Mouse (Mus musculus): ENCODE data around the gene Mlxipl. TPM values are rescaled to one million over a fixed set of nuclear protein-coding genes. Genes with fewer than 3 reads are reported as not detected.

Mlxipl gene
- polyA plus RNA-seq, 1 experiment from 2014 or later: 3.8 TPM

DNA sequence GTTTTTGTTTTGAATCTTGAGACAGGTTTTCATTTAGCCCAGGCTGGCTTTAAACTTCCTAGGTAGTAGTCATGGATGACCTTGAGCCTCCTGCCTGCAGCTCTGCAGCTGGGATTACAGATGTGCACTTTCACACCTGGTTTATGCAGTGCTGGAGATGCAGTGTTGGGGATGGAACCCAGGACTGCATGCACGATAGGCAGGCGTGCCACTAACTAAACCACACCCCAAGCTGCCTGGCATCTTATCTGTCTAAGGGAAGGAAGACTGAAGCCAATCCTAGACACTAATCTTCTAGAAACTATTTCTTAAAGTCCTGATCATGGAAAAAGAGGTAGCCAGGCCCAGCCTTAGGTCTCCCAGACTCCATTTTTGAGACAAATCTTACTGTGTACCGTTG, 19.2 kb upstream of the Mlxipl start:
- Histone ChIP-seq H3K27ac (replicated peaks) (no peak overlapping the region), H3K27me3 (replicated peaks; ENCODE audit: low read depth, poor library complexity, severe bottlenecking) (no peaks in the 10 kb centered on the region), H3K4me3 (no peak overlapping the region), H3K36me3 (replicated peaks) (peaks cover 72% of the 10 kb centered on the region), H3K9me3 (peaks cover 8% of the 10 kb centered on the region; the same call in 1 of the 2 replicates), H3K4me1 (peaks cover 27% of the 10 kb centered on the region)
- WGBS: 90% methylated on average over 3 of the region's 3 CpGs
- DNase-seq (ENCODE audit: low spot score): no peak

DNA sequence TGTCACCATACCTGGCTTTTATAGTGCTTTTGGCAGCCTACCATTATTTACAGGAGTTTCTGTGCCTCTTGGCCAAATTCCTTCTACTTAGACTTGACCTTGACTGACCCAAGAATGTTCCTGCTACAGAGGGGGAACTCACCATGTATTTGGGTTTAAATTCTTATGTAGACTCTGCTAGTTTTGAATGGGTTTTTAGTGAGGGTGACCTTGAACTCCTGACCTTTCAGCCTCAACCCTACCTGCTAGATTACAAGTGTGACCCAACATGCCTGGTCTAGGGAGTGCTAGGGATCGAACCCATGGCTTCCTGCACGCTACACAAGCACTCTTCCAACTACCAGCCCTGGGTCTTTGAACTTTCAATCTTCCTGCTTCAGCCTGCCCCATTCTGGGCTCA, 17.6 kb upstream of the Mlxipl start:
- peaks cover 8% of the 10 kb centered on the region; the same call in 1 of the 2 replicates for H3K9me3 ChIP-seq
- peaks cover 32% of the 10 kb centered on the region for H3K4me1 ChIP-seq
- H3K27me3 ChIP-seq (replicated peaks; ENCODE audit: low read depth, poor library complexity, severe bottlenecking): no peaks in the 10 kb centered on the region
- peaks cover 67% of the 10 kb centered on the region for H3K36me3 ChIP-seq (replicated peaks)
- no peak overlapping the region for H3K4me3 ChIP-seq
- DNase-seq (ENCODE audit: low spot score): no peak
- 92% methylated on average over 2 of the region's 2 CpGs for WGBS
- no peak overlapping the region for H3K27ac ChIP-seq (replicated peaks)

DNA sequence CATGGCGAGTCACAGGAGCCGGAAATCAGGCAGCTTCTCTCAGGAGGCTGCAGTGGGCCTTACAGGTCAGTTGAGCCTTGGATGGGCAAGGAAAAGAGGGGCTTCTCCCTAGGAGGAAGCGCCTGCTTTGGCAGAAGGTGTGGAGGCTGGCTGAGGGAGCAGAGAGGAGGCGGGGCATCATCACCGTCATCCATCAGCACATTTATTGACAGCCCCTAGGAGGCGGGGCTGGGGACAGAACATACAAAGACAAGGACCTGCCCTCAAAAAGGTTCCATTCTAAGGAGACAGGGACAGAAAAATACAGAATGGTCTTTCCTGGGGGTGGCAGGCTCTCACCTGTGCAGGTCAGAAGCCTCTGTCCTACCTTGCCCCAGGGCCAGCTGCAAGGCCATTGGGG, 17.0 kb upstream of the Mlxipl start:
- no peak overlapping the region for H3K27ac ChIP-seq (replicated peaks)
- WGBS: 59% methylated on average over 6 of the region's 6 CpGs
- H3K36me3 ChIP-seq (replicated peaks): peaks cover 60% of the 10 kb centered on the region

DNA sequence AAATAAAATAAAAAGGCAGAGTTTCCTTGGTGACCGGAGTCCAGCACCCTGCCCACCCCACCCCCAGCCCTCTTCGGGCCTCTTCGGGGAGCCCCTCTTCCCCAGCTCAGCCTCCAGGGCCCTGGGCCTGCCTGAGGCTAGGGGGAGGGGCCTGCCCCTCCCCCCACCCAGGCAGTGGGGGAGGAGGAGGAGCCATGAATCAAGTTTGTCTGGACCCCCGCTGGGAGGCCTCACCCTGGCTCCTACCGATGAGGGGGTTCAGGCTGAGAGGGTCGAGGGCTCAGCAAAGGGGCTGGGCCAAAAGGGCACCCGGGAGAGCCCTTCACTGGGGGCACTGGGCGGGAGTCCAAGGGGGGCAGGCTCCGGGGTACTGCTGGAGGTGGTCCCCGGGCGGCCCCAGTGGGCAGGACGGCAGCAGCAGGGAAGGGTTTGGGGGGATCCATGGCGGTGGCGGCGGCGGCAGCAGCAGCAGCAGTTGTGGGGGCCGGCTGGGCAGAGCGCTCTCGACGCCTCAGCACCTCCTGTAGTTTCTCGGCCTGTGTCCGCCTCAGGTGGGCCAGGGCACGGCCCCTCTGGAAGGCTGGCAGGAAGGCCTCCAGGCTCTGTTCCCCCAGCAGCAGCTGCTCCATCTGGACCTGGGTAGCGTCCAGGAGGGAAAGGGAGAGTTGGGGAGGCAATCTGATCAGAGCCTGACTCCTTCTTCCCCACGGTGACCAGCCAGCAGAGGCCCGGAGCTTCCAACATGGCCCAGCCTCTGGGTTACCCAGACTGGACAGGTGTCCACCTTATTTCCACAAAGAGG, 16.1 kb upstream of the Mlxipl start:
- H3K27me3 ChIP-seq (replicated peaks; ENCODE audit: low read depth, poor library complexity, severe bottlenecking): no peaks in the 10 kb centered on the region
- peak; percentile 21 for DNase-seq (ENCODE audit: low spot score)
- peaks cover 40% of the 10 kb centered on the region for H3K4me1 ChIP-seq
- peaks cover under 1% of the 10 kb centered on the region; the same call in 1 of the 2 replicates for H3K9me3 ChIP-seq
- H3K36me3 ChIP-seq (replicated peaks): peaks cover 52% of the 10 kb centered on the region
- H3K27ac ChIP-seq (replicated peaks): peak overlapping the region; percentile 72
- 22% methylated on average over 26 of the region's 26 CpGs for WGBS
- peak overlapping the region; percentile 34 for H3K4me3 ChIP-seq

More for the DNA sequence above, 17.0 kb upstream of the Mlxipl start:
- peaks cover 8% of the 10 kb centered on the region; the same call in 1 of the 2 replicates for H3K9me3 ChIP-seq
- peak overlapping the region; percentile 34; the same call in 1 of the 2 replicates for H3K4me3 ChIP-seq
- H3K4me1 ChIP-seq: peaks cover 36% of the 10 kb centered on the region
- no peaks in the 10 kb centered on the region for H3K27me3 ChIP-seq (replicated peaks; ENCODE audit: low read depth, poor library complexity, severe bottlenecking)
- DNase-seq (ENCODE audit: low spot score): no peak

DNA sequence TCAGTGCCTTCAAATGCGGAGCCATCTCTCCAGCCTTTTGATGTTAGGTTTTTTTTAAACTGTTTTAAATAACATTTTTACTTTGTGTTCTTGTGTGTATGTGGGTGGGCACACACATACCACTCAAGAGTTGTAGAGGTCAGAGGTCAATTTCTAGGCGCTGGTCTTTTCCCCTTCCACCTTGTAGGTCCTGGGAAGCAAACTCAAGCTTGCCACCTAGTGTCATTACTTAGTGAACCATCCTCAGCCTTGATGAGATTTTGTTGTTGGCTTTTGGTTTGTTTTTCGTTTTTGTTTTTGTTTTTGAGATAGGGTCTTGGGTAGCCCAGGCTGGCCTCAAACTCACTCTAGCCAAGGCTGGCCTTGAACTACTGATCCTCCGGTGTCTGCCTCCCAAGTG, 14.0 kb upstream of the Mlxipl start:
- no peak overlapping the region for H3K4me3 ChIP-seq
- peaks cover 9% of the 10 kb centered on the region; the same call in 1 of the 2 replicates for H3K27me3 ChIP-seq (replicated peaks; ENCODE audit: low read depth, poor library complexity, severe bottlenecking)
- no peaks in the 10 kb centered on the region for H3K9me3 ChIP-seq
- WGBS: 67% methylated on average over 4 of the region's 4 CpGs
- H3K4me1 ChIP-seq: peaks cover 42% of the 10 kb centered on the region
- H3K27ac ChIP-seq (replicated peaks): no peak overlapping the region
- H3K36me3 ChIP-seq (replicated peaks): peaks cover 49% of the 10 kb centered on the region
- no peak for DNase-seq (ENCODE audit: low spot score)

DNA sequence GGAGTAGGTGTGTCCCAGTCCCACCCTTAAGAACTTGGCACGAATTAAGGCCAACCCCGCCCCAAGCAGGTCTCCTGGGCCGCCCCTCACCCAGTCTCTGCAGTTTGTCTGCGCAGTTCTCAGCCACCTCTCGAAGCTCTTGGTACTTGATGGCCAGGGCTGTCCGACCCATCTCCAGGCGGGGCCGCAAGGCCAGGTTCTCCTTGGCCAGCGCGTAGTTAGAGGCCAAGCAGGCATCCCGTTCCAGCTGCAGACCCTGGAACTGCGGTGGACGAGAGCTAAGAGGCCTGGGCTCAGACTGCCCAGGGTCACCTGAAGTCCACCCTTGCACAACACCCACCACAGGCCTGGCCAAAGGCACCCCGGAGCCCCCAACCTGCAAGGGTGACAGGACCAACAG, 13.3 kb upstream of the Mlxipl start:
- Histone ChIP-seq H3K9me3 (no peaks in the 10 kb centered on the region), H3K27ac (replicated peaks) (peak overlapping the region; percentile 97), H3K4me3 (peak overlapping the region; percentile 92), H3K4me1 (peaks cover 42% of the 10 kb centered on the region), H3K36me3 (replicated peaks) (peaks cover 47% of the 10 kb centered on the region), H3K27me3 (replicated peaks; ENCODE audit: low read depth, poor library complexity, severe bottlenecking) (peaks cover 9% of the 10 kb centered on the region; the same call in 1 of the 2 replicates)
- DNase-seq (ENCODE audit: low spot score): no peak
- WGBS: 88% methylated on average over 14 of the region's 14 CpGs

DNA sequence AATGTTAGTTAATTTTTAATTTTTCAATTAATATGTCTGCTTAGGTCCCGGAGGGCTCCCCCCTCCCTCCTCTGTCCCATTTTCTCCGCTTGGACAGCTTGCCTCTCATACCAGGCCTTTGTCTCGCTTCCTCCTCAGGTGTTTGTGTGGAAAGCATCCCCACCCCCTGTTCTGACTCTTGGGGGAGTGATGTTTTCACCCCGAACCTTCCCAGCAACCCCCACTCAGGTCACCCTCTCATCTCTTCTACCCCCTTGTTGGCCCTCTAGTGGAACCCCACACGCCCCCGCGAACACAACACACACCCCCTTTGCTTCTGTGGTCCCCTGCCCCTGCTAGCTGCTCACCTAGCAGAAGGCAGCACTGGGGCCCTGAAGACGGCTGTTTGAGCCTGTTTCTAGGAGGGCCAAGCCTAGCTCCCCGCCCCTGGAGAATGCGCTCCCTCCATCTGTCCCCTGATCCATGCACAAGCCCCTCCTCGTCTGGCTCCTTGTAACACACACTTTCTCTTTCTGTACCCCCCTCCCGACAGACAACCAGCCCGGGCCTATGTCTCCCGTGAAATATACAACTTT, 12.7 kb upstream of the Mlxipl start:
- H3K27ac ChIP-seq (replicated peaks): peak overlapping the region; percentile 97
- peak; percentile 65 for DNase-seq (ENCODE audit: low spot score)
- WGBS: 28% methylated on average over 14 of the region's 14 CpGs

DNA sequence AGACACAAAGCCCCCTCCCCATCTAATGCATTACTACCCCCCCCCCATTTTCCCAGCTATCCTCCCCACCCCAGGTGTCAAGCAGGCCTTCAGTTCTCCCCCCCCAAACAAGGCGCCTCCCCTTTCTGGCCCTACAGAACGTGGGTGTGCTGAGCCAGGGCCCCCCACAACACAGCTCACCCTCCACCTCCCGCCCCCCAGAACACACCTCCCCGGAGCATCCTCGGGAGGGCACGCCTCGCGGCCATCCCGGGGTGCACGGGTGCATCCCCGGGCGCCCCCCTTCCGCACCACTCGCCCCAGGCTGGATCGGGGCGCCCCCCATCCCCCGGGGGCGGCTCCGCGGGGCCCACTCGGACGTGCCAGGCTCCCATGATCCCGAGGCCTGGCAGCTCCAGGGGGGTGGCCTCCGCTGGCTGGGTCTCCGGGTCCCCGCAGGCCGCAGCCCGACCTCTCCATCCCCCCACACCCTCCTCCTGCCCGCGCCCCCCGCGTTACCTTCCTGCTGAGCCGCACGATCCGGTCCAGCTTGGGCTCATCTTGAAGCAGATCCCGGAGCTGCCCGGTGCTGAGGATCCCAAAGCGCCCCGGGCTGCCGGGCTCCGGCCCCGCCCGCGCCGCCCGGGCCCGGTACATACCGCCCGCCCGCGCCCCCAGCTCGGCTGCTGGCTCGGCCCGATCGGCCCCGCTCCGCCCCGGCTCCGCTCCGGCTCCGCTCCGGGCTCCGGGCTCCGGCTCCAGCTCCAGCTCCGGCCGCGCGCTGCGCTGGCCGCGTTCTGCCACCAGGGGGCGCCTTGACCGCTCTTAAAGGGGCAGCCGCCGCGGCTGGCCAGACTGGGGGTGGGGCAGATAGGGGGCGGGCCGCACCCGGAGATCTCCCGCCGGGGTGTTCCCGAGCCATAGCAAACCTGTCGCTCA, 11.9 kb upstream of the Mlxipl start, which contains the start of gene Vps37d:
Gene Vps37d, minus strand, starts transcription at position 703 of the 918 bp plus-strand sequence.
- H3K4me1 ChIP-seq: peaks cover 39% of the 10 kb centered on the region
- peak within 1 kb of the TSS; percentile 92 for H3K4me3 ChIP-seq
- 2% methylated on average over 82 of the region's 83 CpGs for WGBS
- peak; percentile 95 for DNase-seq (ENCODE audit: low spot score)
- H3K27me3 ChIP-seq (replicated peaks; ENCODE audit: low read depth, poor library complexity, severe bottlenecking): peaks cover 9% of the 10 kb centered on the region; the same call in 1 of the 2 replicates
- H3K36me3 ChIP-seq (replicated peaks): peaks cover 36% of the 10 kb centered on the region
- H3K27ac ChIP-seq (replicated peaks): peak within 1 kb of the TSS; percentile 97
- no peaks in the 10 kb centered on the region for H3K9me3 ChIP-seq

More for the DNA sequence above, 12.7 kb upstream of the Mlxipl start:
- peaks cover 44% of the 10 kb centered on the region for H3K36me3 ChIP-seq (replicated peaks)
- H3K4me3 ChIP-seq: peak overlapping the region; percentile 92
- peaks cover 9% of the 10 kb centered on the region; the same call in 1 of the 2 replicates for H3K27me3 ChIP-seq (replicated peaks; ENCODE audit: low read depth, poor library complexity, severe bottlenecking)
- peaks cover 42% of the 10 kb centered on the region for H3K4me1 ChIP-seq
- H3K9me3 ChIP-seq: no peaks in the 10 kb centered on the region

DNA sequence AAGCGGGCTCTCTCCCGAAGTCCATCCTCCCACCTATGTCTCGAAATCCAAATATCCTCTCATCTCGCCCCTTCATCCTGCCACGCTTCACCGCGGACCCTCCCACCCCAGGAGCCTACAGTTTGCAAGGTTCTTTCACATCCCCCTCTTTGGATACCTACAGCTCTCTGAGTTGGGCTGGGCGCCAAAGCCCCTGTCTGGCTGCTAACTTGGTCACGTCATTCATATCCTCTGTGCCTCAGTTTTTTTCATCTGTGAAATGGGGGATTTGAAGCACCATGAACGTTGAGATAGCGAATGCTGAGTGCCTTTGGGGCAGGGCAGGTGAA, 11.2 kb upstream of the Mlxipl start:
- peaks cover 9% of the 10 kb centered on the region; the same call in 1 of the 2 replicates for H3K27me3 ChIP-seq (replicated peaks; ENCODE audit: low read depth, poor library complexity, severe bottlenecking)
- peaks cover 29% of the 10 kb centered on the region for H3K36me3 ChIP-seq (replicated peaks)
- no peaks in the 10 kb centered on the region for H3K9me3 ChIP-seq
- no peak for DNase-seq (ENCODE audit: low spot score)
- H3K27ac ChIP-seq (replicated peaks): peak overlapping the region; percentile 97
- WGBS: 2% methylated on average over 11 of the region's 11 CpGs
- H3K4me1 ChIP-seq: peaks cover 32% of the 10 kb centered on the region
- peak overlapping the region; percentile 92 for H3K4me3 ChIP-seq

DNA sequence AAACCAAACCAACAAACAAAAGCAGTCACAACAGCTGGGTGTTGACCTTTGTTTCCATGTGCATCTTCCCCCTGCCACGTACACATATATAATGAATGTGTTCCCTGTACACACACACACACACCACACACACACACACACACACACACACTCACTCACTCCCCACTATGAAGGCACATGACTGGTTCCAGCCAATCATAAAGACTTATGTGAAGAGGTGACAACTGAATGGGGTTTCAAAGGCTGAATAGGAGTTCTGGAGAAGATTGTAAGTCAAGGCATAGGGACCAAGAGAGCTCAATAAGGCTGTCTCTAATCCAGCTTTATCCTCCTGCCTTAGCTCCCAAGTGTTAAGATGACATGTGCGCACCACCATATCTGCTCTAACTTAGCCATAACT, 10.1 kb upstream of the Mlxipl start:
- Histone ChIP-seq H3K4me3 (no peak overlapping the region), H3K27me3 (replicated peaks; ENCODE audit: low read depth, poor library complexity, severe bottlenecking) (peaks cover 9% of the 10 kb centered on the region; the same call in 1 of the 2 replicates), H3K9me3 (no peaks in the 10 kb centered on the region), H3K27ac (replicated peaks) (no peak overlapping the region), H3K4me1 (peaks cover 22% of the 10 kb centered on the region), H3K36me3 (replicated peaks) (peaks cover 19% of the 10 kb centered on the region)
- 94% methylated on average over 2 of the region's 2 CpGs for WGBS
- DNase-seq (ENCODE audit: low spot score): no peak

DNA sequence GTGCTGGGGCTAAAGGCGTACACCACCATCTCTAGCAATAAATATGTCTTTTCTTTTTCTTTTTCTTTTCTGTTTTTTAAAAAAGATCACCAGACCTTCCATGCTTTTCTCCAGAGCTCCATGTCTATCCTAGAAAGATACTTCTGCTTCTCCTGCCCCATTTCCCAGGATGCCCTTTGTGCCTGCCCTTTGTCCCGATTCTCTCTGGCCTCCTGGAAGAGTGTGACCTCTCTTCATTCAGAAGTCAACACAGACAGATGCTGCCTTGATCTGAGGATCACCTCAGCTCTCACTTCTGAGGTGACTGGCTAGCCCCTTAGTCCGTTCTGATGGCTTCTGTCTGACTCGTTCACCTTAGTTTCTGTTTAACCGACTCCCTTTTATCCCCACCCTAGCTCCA, 9.2 kb upstream of the Mlxipl start:
- DNase-seq (ENCODE audit: low spot score): no peak
- peaks cover 11% of the 10 kb centered on the region; the same call in 1 of the 2 replicates for H3K27me3 ChIP-seq (replicated peaks; ENCODE audit: low read depth, poor library complexity, severe bottlenecking)
- no peak overlapping the region for H3K4me3 ChIP-seq
- no peaks in the 10 kb centered on the region for H3K9me3 ChIP-seq
- WGBS: 89% methylated on average over 5 of the region's 5 CpGs
- peaks cover 22% of the 10 kb centered on the region for H3K4me1 ChIP-seq
- peaks cover 10% of the 10 kb centered on the region for H3K36me3 ChIP-seq (replicated peaks)
- no peak overlapping the region for H3K27ac ChIP-seq (replicated peaks)

DNA sequence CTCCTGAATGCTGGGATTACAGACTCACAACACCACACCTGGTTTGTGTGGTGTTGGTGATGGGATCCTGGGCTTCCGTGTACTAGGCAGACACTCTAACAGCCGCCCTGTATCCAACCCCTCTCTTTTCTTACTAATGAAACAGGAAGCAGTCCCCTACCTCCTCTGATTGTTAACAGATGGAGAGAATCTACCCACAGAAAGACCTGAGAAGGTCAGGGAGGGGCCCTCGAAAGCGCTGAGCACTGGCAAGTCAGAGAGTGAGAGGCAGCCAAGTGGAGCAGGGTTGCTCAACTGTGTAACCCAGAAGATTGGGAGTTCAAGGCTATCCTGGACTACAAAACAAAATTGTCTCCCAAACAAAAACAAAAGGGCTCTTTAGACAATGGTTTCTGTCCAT, 2.8 kb upstream of the Mlxipl start:
- Histone ChIP-seq H3K9me3 (no peaks in the 10 kb centered on the region), H3K4me1 (peaks cover 22% of the 10 kb centered on the region), H3K27me3 (replicated peaks; ENCODE audit: low read depth, poor library complexity, severe bottlenecking) (peaks cover 54% of the 10 kb centered on the region), H3K27ac (replicated peaks) (peak overlapping the region; percentile 80), H3K36me3 (replicated peaks) (no peaks in the 10 kb centered on the region), H3K4me3 (no peak overlapping the region; the same call in 1 of the 2 replicates)
- peak; percentile 52 for DNase-seq (ENCODE audit: low spot score)
- WGBS: 41% methylated on average over 4 of the region's 4 CpGs
